Mouse (Mus musculus) kidney, postnatal 0 days (tissue): Measurements from ENCODE around the gene Ier5l. TPM values are rescaled to one million over a fixed set of nuclear protein-coding genes. Genes with fewer than 3 reads are reported as not detected.

Experiments used
- ATAC-seq: fragments of 200-750 bp; cut with Nextera tagmentation; replicated peaks from 2 replicates; pipeline ENCODE4 v1.8.0; 2017; ENCODE audit warnings: low read depth, moderate number of reproducible peaks, moderate TSS enrichment, moderate library complexity; ENCODE audit not compliant: low FRiP score
- DNase-seq: peaks from one replicate; pipeline ENCODE4 v3.0.0-alpha.2; 2016; ENCODE audit warnings: low spot score
- H3K27ac ChIP-seq: fragments of 300-500 bp; sonication (generic); 2 replicates; pipeline ENCODE4 v1.5.1; 2014; ENCODE audit warnings: mild to moderate bottlenecking
- H3K27me3 ChIP-seq: fragments of 300-500 bp; sonication (generic); 2 replicates; pipeline ENCODE4 v1.6.1; 2014; ENCODE audit warnings: low read length, mixed read lengths; ENCODE audit not compliant: insufficient read depth
- H3K36me3 ChIP-seq: fragments of 300-500 bp; sonication (generic); 2 replicates; pipeline ENCODE4 v1.6.1; 2014; ENCODE audit warnings: low read length, mixed read lengths; ENCODE audit not compliant: insufficient read depth
- H3K4me1 ChIP-seq: fragments of 300-500 bp; sonication (generic); replicated peaks from 2 replicates; pipeline ENCODE4 v1.6.1; 2014; ENCODE audit warnings: antibody characterized with exemption, low read length, mixed read lengths; ENCODE audit not compliant: insufficient read depth
- H3K4me2 ChIP-seq: fragments of 300-500 bp; sonication (generic); 2 replicates; pipeline ENCODE4 v1.6.1; 2014; ENCODE audit warnings: mild to moderate bottlenecking, low read length, moderate library complexity, mixed read lengths
- H3K4me3 ChIP-seq: fragments of 300-500 bp; sonication (generic); replicated peaks from 2 replicates; pipeline ENCODE4 v1.5.1; 2014; ENCODE audit warnings: low read depth, low read length
- H3K9ac ChIP-seq: fragments of 300-500 bp; sonication (generic); 2 replicates; pipeline ENCODE4 v1.6.1; 2014; ENCODE audit warnings: low read depth, low read length
- H3K9me3 ChIP-seq: fragments of 300-500 bp; sonication (generic); replicated peaks from 2 replicates; pipeline ENCODE4 v1.6.1; 2016; ENCODE audit warnings: low read length, inconsistent platforms, mixed read lengths
- CTCF ChIP-seq: IDR thresholded peaks from 2 replicates; pipeline ENCODE4 v1.5.1; 2016; ENCODE audit warnings: antibody characterized with exemption, low read depth, mild to moderate bottlenecking, moderate library complexity
- WGBS: fragments of 180-500 bp; shearing (Covaris S2); extraction: QIAGEN DNeasy Blood & Tissue Kit; methylation state at CpG from one replicate; pipeline ENCODE4 v1.1.7; 2014; 5-methylcytosine and 5-hydroxymethylcytosine counted together
- polyA plus RNA-seq: library from polyadenylated mRNA; unstranded; fragments of >200 nt; fragmentation: Nextera tagmentation; extraction: Ambion mirVana; gene quantifications from 2 replicates; pipeline ENCODE4 v1.2.1, GENCODE M21; 2015

Ier5l gene
- polyA plus RNA-seq, 1 experiment from 2014 or later = 8.1 TPM

DNA sequence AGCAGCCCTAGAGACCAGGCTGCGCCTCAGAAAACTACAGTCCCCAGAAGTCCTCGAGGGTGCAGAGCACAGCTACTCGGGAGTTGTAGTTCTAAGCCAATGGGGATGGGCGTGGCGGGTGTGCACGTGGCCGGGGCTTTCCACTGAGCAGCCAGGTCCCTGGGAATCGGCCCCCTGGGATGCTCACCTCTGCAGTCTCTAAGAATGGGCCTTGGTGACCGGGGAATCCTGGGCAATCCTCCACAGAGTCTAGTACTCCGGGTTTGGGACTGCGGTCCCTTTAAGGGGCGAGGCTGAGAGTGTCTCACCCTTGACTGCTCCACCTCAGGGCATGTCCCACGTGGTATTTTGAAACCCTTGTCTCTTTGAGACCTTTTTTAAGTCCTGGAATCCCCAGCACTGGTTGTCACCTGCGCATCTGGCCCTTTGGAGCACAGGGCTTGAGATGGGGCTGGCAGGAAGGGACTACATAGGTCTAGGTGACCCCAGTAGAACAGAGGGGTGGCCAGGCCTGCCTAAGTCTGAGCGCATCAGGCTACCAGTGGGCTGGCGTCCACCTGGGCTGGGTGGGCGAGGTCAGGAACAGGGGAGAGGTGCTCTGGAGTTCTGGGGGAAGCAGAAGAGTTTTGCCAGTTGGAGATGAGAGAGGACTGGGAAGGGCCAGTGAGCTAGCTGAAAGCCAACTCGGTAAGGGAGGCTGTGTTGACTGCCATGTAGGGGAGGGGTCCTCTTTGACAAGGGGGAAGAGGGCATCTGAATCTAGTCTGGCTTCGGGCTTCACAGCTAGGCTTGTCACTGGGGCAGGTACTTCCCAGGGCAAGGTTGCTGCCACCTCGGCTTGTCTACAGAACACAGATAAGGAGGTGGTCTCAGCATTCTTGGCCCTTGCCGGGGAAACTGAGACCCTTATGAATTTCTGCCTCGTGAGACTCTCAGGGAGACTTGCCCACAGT is 22.2 kb upstream of the Ier5l start:
- Histone ChIP-seq H3K27me3 (no peaks in the 10 kb centered on the region), H3K4me2 (peak overlapping the region; percentile 55), H3K36me3 (no peaks in the 10 kb centered on the region), H3K9me3 (no peaks in the 10 kb centered on the region), H3K9ac (no peak overlapping the region), H3K27ac (no peak overlapping the region), H3K4me1 (peaks cover 6% of the 10 kb centered on the region), H3K4me3 (peak overlapping the region; percentile 14; the same call in 1 of the 2 replicates)
- peak; percentile 90 for ATAC-seq
- no peak for TF ChIP-seq CTCF
- 27% methylated on average over 22 of the region's 22 CpGs for WGBS
- peak; percentile 87 for DNase-seq

- Histone ChIP-seq H3K9ac (no peak overlapping the region), H3K4me2 (peak overlapping the region; percentile 55; the same call in 1 of the 2 replicates), H3K27me3 (no peaks in the 10 kb centered on the region), H3K4me1 (peaks cover 6% of the 10 kb centered on the region), H3K27ac (no peak overlapping the region), H3K36me3 (no peaks in the 10 kb centered on the region), H3K9me3 (no peaks in the 10 kb centered on the region), H3K4me3 (no peak overlapping the region)
- 76% methylated on average over 8 of the region's 8 CpGs for WGBS
- no peak for TF ChIP-seq CTCF
- ATAC-seq (0 out of 2 replicates have a peak, but pooled peaks have one; percentile 14), DNase-seq (no peak)
These were observed 21.2 kb upstream of the Ier5l start for GRCm38 (mm10) chr2:30495000-30495908.

DNA sequence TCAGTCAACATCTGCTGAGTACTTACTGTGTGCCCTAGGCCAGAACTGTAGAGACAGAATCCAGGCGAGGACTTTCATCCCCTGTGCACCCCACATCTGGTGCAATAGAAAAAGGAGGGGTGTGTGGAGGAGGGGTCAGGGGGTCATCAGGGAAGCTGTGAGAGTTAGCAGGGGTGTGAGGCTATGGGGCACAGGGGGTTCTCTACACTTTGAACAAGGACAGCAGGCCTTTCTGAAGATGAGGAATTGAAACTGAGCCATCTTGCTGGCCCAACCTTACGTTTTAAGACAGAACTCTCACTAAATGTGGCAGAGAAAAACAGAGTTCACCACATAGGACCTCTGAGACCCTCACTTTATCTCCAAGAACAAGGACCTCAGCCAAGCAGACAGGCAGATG is 16.4 kb upstream of the Ier5l start:
- 83% methylated on average over 2 of the region's 2 CpGs for whole genome bisulfite sequencing
- no peak overlapping the region for H3K4me3 ChIP-seq
- H3K27me3 ChIP-seq = no peaks in the 10 kb centered on the region
- H3K27ac ChIP-seq = no peak overlapping the region
- no peaks in the 10 kb centered on the region for H3K4me1 ChIP-seq
- H3K36me3 ChIP-seq = no peaks in the 10 kb centered on the region
- ATAC-seq (no peak), DNase-seq (no peak)
- no peaks in the 10 kb centered on the region for H3K9me3 ChIP-seq
- TF ChIP-seq CTCF = no peak
- no peak overlapping the region for H3K9ac ChIP-seq
- no peak overlapping the region for H3K4me2 ChIP-seq

GRCm38 (mm10) chr2:30487597-30487996 is 13.6 kb upstream of the Ier5l start:
- no peaks in the 10 kb centered on the region for H3K36me3 ChIP-seq
- H3K4me1 ChIP-seq = no peaks in the 10 kb centered on the region
- DNase-seq (no peak), ATAC-seq (no peak)
- H3K9me3 ChIP-seq = no peaks in the 10 kb centered on the region
- WGBS = 27% methylated on average over 7 of the region's 7 CpGs
- H3K27me3 ChIP-seq = no peaks in the 10 kb centered on the region
- TF ChIP-seq CTCF = no peak
- H3K27ac ChIP-seq = no peak overlapping the region
- H3K4me3 ChIP-seq = no peak overlapping the region
- H3K4me2 ChIP-seq = no peak overlapping the region
- H3K9ac ChIP-seq = no peak overlapping the region

DNA sequence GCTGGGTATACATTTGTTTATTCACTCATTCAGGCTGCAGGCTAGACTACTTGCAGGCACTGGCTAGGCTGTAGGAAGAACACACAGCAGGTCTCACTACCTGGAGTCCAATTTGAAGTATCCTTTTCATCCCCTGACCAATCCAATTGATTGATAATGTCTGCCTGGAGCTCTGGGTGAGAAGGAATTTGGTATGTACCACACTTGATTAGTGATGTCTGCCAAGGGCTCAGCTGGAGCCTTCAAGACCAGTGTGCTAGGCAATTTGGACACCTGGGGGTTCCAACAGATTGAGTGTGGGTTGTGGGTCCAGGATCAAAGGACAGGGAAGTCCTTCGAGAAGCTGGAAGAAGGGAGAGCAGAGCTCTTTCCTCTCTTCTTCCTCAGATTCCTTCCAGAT is 4.5 kb upstream of the Ier5l start:
- no peaks in the 10 kb centered on the region for H3K36me3 ChIP-seq
- peaks cover 5% of the 10 kb centered on the region for H3K4me1 ChIP-seq
- ATAC-seq = no peak
- TF ChIP-seq CTCF = no peak
- H3K27ac ChIP-seq = no peak overlapping the region
- no peak overlapping the region for H3K4me2 ChIP-seq
- no peak for DNase-seq
- H3K9me3 ChIP-seq = no peaks in the 10 kb centered on the region
- no peak overlapping the region for H3K4me3 ChIP-seq
- no peak overlapping the region for H3K9ac ChIP-seq
- WGBS = 73% methylated on average over 1 of the region's 1 CpGs
- H3K27me3 ChIP-seq = no peaks in the 10 kb centered on the region

GRCm38 (mm10) chr2:30476241-30476640 is 2.2 kb upstream of the Ier5l start:
- Histone ChIP-seq H3K9ac (no peak overlapping the region), H3K27ac (no peak overlapping the region), H3K27me3 (no peaks in the 10 kb centered on the region), H3K4me2 (no peak overlapping the region), H3K4me1 (peaks cover 5% of the 10 kb centered on the region), H3K4me3 (no peak overlapping the region), H3K9me3 (no peaks in the 10 kb centered on the region), H3K36me3 (no peaks in the 10 kb centered on the region)
- 68% methylated on average over 2 of the region's 2 CpGs for WGBS
- no peak for DNase-seq
- no peak for TF ChIP-seq CTCF
- no peak for ATAC-seq
